Mouse (Mus musculus) embryonic stem cell, embryonic (primary cell): Measurements from ENCODE around the gene Nacc2.

Experiments used
- CTCF ChIA-PET, 4 experiments: fragments of 300-600 bp in 2 of 4; fragments of 350-600 bp in 2 of 4; sonication (Branson Sonifier 250); formaldehyde crosslinking; loops; one replicate each; lab custom pipeline; 2022; ENCODE audit warnings: inconsistent platforms in 2 of 4; lab: Charles Lee
- POLR2A ChIA-PET, 4 experiments: fragments of 300-600 bp in 2 of 4; fragments of 350-600 bp in 2 of 4; sonication (Branson Sonifier 250); formaldehyde crosslinking; loops; one replicate each; lab custom pipeline; 2022; ENCODE audit warnings: antibody characterized with exemption in 4 of 4, inconsistent platforms in 1 of 4; lab: Charles Lee

Gene Nacc2

GRCm38 (mm10) chr2:26022626-26023025, 100.4 kb downstream of the Nacc2 start:
- CTCF ChIA-PET: interaction anchor here in 3 of 4 experiments (0.7 to 4.5 kb wide), 11 partner anchors 8 to 386 kb away, joined by 3 to 29 read pairs (median 4); partner anchors contain the start of gene Inpp5e (in 1 of the 3)
- POLR2A ChIA-PET: interaction anchor here in 3 of 4 experiments (0.6 to 5.7 kb wide), 12 partner anchors 9 to 215 kb away, joined by 3 to 29 read pairs (median 3); partner anchors contain the start of gene Qsox2 (in 1 of the 3)

GRCm38 (mm10) chr2:26022258-26022565, 100.8 kb downstream of the Nacc2 start:
- ChIA-PET CTCF (interaction anchor here in 3 of 4 experiments (0.7 to 4.5 kb wide), 8 partner anchors 9 to 131 kb away, joined by 3 to 29 read pairs (median 6); no protein-coding TSS in a partner anchor), POLR2A (interaction anchor here in 3 of 4 experiments (0.7 to 5.7 kb wide), 7 partner anchors 9 to 118 kb away, joined by 3 to 29 read pairs (median 4); no protein-coding TSS in a partner anchor)

GRCm38 (mm10) chr2:26021561-26022257, 101.3 kb downstream of the Nacc2 start, which contains the start of gene Ubac1:
TSS of gene Ubac1 (minus strand) at chr2:26021747.
- POLR2A ChIA-PET: interaction anchor here in 3 of 4 experiments (0.6 to 5.7 kb wide), 27 partner anchors 9 to 1483 kb away, joined by 3 to 29 read pairs (median 4); partner anchors contain the start of genes Camsap1 (in 3 of the 3) and Qsox2 (in 1 of the 3)
- CTCF ChIA-PET: interaction anchor here (0.7 to 4.5 kb wide), 10 partner anchors 9 to 388 kb away, joined by 3 to 29 read pairs (median 4); partner anchors contain the start of gene Dnlz (in 1 of the 4)

- POLR2A ChIA-PET: interaction anchor here (0.7 to 5.7 kb wide), 28 partner anchors 8 to 439 kb away, joined by 3 to 29 read pairs (median 4); partner anchors contain the start of genes Camsap1 (in 3 of the 4) and Qsox2 (in 1 of the 4)
- CTCF ChIA-PET: interaction anchor here in 3 of 4 experiments (0.7 to 4.5 kb wide), 10 partner anchors 8 to 389 kb away, joined by 3 to 29 read pairs (median 4); partner anchors contain the start of gene Dnlz (in 1 of the 3)
Observed at GRCm38 (mm10) chr2:26020714-26021560, 102.1 kb downstream of the Nacc2 start.

GRCm38 (mm10) chr2:26019923-26020322, 103.1 kb downstream of the Nacc2 start:
- ChIA-PET POLR2A (interaction anchor here in 3 of 4 experiments (1.2 to 1.8 kb wide), 4 partner anchors 11 to 426 kb away, joined by 3 to 5 read pairs (median 4); partner anchors contain the start of genes Camsap1 (in 1 of the 3) and Qsox2 (in 1 of the 3)), CTCF (no interaction called here)

GRCm38 (mm10) chr2:26017326-26017725, 105.7 kb downstream of the Nacc2 start:
- CTCF ChIA-PET: no interaction called here
- POLR2A ChIA-PET: interaction anchor here in 2 of 4 experiments (0.8 to 1.2 kb wide), 2 partner anchors 39 to 40 kb away, joined by 3 read pairs; no protein-coding TSS in a partner anchor

- ChIA-PET POLR2A (no interaction called here), CTCF (no interaction called here)
Observed at GRCm38 (mm10) chr2:26013674-26014073, 109.3 kb downstream of the Nacc2 start.

- CTCF ChIA-PET: interaction anchor here in 1 of 4 experiments (0.6 kb wide), 1 partner anchor 30 kb away, joined by 7 read pairs; no protein-coding TSS in a partner anchor
- POLR2A ChIA-PET: no interaction called here
Observed at GRCm38 (mm10) chr2:26011420-26011819, 111.6 kb downstream of the Nacc2 start.
